Mouse (Mus musculus) cerebellum, adult 11-12 months (tissue): ENCODE measurements at regions not wholly inside any gene's neighbourhood (a gene's known extent, or its start where the extent isn't known, plus 50 kb on each side); places are given as distances from the start of the nearest gene placed in this dataset.

Experiments
- DNase-seq: peaks from one replicate; pipeline ENCODE4 v3.0.0; 2022

- no peak for DNase-seq
Observed at GRCm38 (mm10) chr15:57542630-57543029, 65.2 kb upstream of the Slc22a22 start.

GRCm38 (mm10) chr15:57535514-57535913, 58.1 kb upstream of the Slc22a22 start:
- no peak for DNase-seq
